Mouse (Mus musculus) stomach, postnatal 0 days (tissue): ENCODE results near the gene Dhx15.

Experiments
- CTCF ChIP-seq: IDR thresholded peaks from 2 replicates; pipeline ENCODE4 v1.5.1; 2016; ENCODE audit warnings: antibody characterized with exemption, low read depth, mild to moderate bottlenecking, moderate library complexity
- EP300 ChIP-seq: optimal IDR thresholded peaks from 2 replicates; pipeline ENCODE3; 2016; ENCODE audit warnings: antibody characterized with exemption

- TF ChIP-seq CTCF (no peak), EP300 (no peak)
Observed at GRCm38 (mm10) chr5:52234570-52234969, 44.3 kb upstream of the Dhx15 start.
